Mouse (Mus musculus) forebrain, embryonic 14.5 days (tissue): Measurements from ENCODE around the gene Myog. TPM values are rescaled to one million over a fixed set of nuclear protein-coding genes. Genes with fewer than 3 reads are reported as not detected.

Source experiments
- ATAC-seq: fragments of 200-750 bp; cut with Nextera tagmentation; 2 replicates; pipeline ENCODE4 v1.8.0; 2017; ENCODE audit warnings: mild to moderate bottlenecking, moderate library complexity
- DNase-seq: peaks from one replicate; pipeline ENCODE4 v3.0.0-alpha.2; 2015; ENCODE audit warnings: low spot score
- H3K27ac ChIP-seq: fragments of 300-500 bp; sonication (generic); 2 replicates; pipeline ENCODE4 v1.5.1; 2014; ENCODE audit warnings: low read depth, mild to moderate bottlenecking, control low read depth, low read length, moderate library complexity
- H3K27me3 ChIP-seq: fragments of 300-500 bp; sonication (generic); replicated peaks from 2 replicates; pipeline ENCODE4 v1.6.1; 2014; ENCODE audit warnings: low read length, control low read depth, mixed read lengths; ENCODE audit not compliant: control insufficient read depth, insufficient read depth
- H3K36me3 ChIP-seq: fragments of 300-500 bp; sonication (generic); 2 replicates; pipeline ENCODE4 v1.6.1; 2014; ENCODE audit warnings: low read length, control low read depth; ENCODE audit not compliant: control insufficient read depth, insufficient read depth
- H3K4me1 ChIP-seq: fragments of 300-500 bp; sonication (generic); 2 replicates; pipeline ENCODE4 v1.6.1; 2014; ENCODE audit warnings: antibody characterized with exemption, low read length, control low read depth; ENCODE audit not compliant: control insufficient read depth, insufficient read depth
- H3K4me2 ChIP-seq: fragments of 300-500 bp; sonication (generic); 2 replicates; pipeline ENCODE4 v1.6.1; 2014; ENCODE audit warnings: mild to moderate bottlenecking, control low read depth, low read length
- H3K4me3 ChIP-seq: fragments of 300-500 bp; sonication (generic); 2 replicates; pipeline ENCODE4 v1.5.1; 2014; ENCODE audit warnings: low read depth, low read length, control low read depth
- H3K9ac ChIP-seq: fragments of 300-500 bp; sonication (generic); 2 replicates; pipeline ENCODE4 v1.6.1; 2014; ENCODE audit warnings: mild to moderate bottlenecking, low read length, control low read depth, moderate library complexity
- H3K9me3 ChIP-seq: fragments of 300-500 bp; sonication (generic); replicated peaks from 2 replicates; pipeline ENCODE4 v1.6.1; 2016; ENCODE audit warnings: low read length, control low read depth, mixed read lengths; ENCODE audit not compliant: control insufficient read depth
- WGBS: fragments of 180-500 bp; shearing (Covaris S2); extraction: QIAGEN DNeasy Blood & Tissue Kit; methylation state at CpG from one replicate; pipeline ENCODE4 v1.1.7; 2014; 5-methylcytosine and 5-hydroxymethylcytosine counted together
- polyA plus RNA-seq: library from polyadenylated mRNA; unstranded; fragments of >200 nt; fragmentation: Nextera tagmentation; extraction: Ambion mirVana; gene quantifications from 2 replicates; pipeline ENCODE4 v1.2.1, GENCODE M21; 2014

Gene Myog
- polyA plus RNA-seq, 1 experiment from 2014 or later = not detected

- Histone ChIP-seq H3K4me3 (no peak overlapping the region), H3K27me3 (peaks cover 4% of the 10 kb centered on the region; the same call in 1 of the 2 replicates), H3K4me2 (no peak overlapping the region), H3K4me1 (peaks cover 6% of the 10 kb centered on the region), H3K9me3 (no peaks in the 10 kb centered on the region), H3K9ac (no peak overlapping the region), H3K27ac (no peak overlapping the region), H3K36me3 (no peaks in the 10 kb centered on the region)
- ATAC-seq (no peak), DNase-seq (no peak)
- 95% methylated on average over 9 of the region's 9 CpGs for WGBS
These were observed 15.2 kb downstream of the Myog start for GRCm38 (mm10) chr1:134304940-134305339.

GRCm38 (mm10) chr1:134307409-134307808 is 17.6 kb downstream of the Myog start:
- Histone ChIP-seq H3K27ac (no peak overlapping the region), H3K4me3 (no peak overlapping the region), H3K4me1 (peaks cover 3% of the 10 kb centered on the region), H3K4me2 (no peak overlapping the region), H3K36me3 (no peaks in the 10 kb centered on the region), H3K9me3 (no peaks in the 10 kb centered on the region), H3K27me3 (no peaks in the 10 kb centered on the region), H3K9ac (no peak overlapping the region)
- WGBS = 54% methylated on average over 10 of the region's 10 CpGs
- DNase-seq (no peak), ATAC-seq (peak; percentile 46; the same call in 1 of the 2 replicates)

- 95% methylated on average over 2 of the region's 2 CpGs for WGBS
- ATAC-seq = no peak
- no peak for DNase-seq
- Histone ChIP-seq H3K27ac (no peak overlapping the region), H3K9me3 (no peaks in the 10 kb centered on the region), H3K36me3 (no peaks in the 10 kb centered on the region), H3K4me1 (peaks cover 3% of the 10 kb centered on the region; the same call in 1 of the 2 replicates), H3K27me3 (no peaks in the 10 kb centered on the region), H3K4me3 (no peak overlapping the region), H3K9ac (no peak overlapping the region), H3K4me2 (no peak overlapping the region)
These were observed 20.5 kb downstream of the Myog start for GRCm38 (mm10) chr1:134310291-134310690.

- WGBS = 90% methylated on average over 3 of the region's 3 CpGs
- H3K27ac ChIP-seq = no peak overlapping the region
These were observed 20.9 kb downstream of the Myog start for GRCm38 (mm10) chr1:134310729-134311128.

GRCm38 (mm10) chr1:134311760-134312159 is 22.0 kb downstream of the Myog start:
- 90% methylated on average over 7 of the region's 7 CpGs for WGBS

More at GRCm38 (mm10) chr1:134310729-134311128, 20.9 kb downstream of the Myog start:
- Histone ChIP-seq H3K27me3 (no peaks in the 10 kb centered on the region), H3K4me1 (peaks cover 3% of the 10 kb centered on the region; the same call in 1 of the 2 replicates), H3K4me3 (no peak overlapping the region), H3K36me3 (no peaks in the 10 kb centered on the region), H3K9ac (no peak overlapping the region), H3K9me3 (no peaks in the 10 kb centered on the region), H3K4me2 (no peak overlapping the region)
- ATAC-seq (no peak), DNase-seq (no peak)

GRCm38 (mm10) chr1:134315181-134315580 is 25.4 kb downstream of the Myog start:
- no peaks in the 10 kb centered on the region for H3K9me3 ChIP-seq
- DNase-seq (no peak), ATAC-seq (no peak)
- no peaks in the 10 kb centered on the region for H3K27me3 ChIP-seq
- H3K4me2 ChIP-seq = no peak overlapping the region
- H3K9ac ChIP-seq = no peak overlapping the region
- peaks cover 5% of the 10 kb centered on the region; the same call in 1 of the 2 replicates for H3K4me1 ChIP-seq
- H3K36me3 ChIP-seq = no peaks in the 10 kb centered on the region
- no peak overlapping the region for H3K27ac ChIP-seq
- WGBS = 79% methylated on average over 5 of the region's 5 CpGs
- H3K4me3 ChIP-seq = no peak overlapping the region

More at GRCm38 (mm10) chr1:134311760-134312159, 22.0 kb downstream of the Myog start:
- ATAC-seq = no peak
- H3K9me3 ChIP-seq = no peaks in the 10 kb centered on the region
- no peaks in the 10 kb centered on the region for H3K36me3 ChIP-seq
- no peak overlapping the region for H3K4me3 ChIP-seq
- no peak overlapping the region for H3K9ac ChIP-seq
- H3K27me3 ChIP-seq = no peaks in the 10 kb centered on the region
- DNase-seq = no peak
- peaks cover 3% of the 10 kb centered on the region; the same call in 1 of the 2 replicates for H3K4me1 ChIP-seq
- no peak overlapping the region for H3K4me2 ChIP-seq
- H3K27ac ChIP-seq = no peak overlapping the region

GRCm38 (mm10) chr1:134316361-134316760 is 26.6 kb downstream of the Myog start:
- no peak overlapping the region for H3K27ac ChIP-seq
- no peak overlapping the region for H3K9ac ChIP-seq
- no peak overlapping the region for H3K4me2 ChIP-seq
- no peaks in the 10 kb centered on the region for H3K36me3 ChIP-seq
- no peaks in the 10 kb centered on the region for H3K27me3 ChIP-seq
- no peak for ATAC-seq
- DNase-seq = no peak
- no peaks in the 10 kb centered on the region for H3K9me3 ChIP-seq
- no peak overlapping the region for H3K4me3 ChIP-seq
- WGBS = 85% methylated on average over 9 of the region's 9 CpGs
- peaks cover 11% of the 10 kb centered on the region for H3K4me1 ChIP-seq

- peaks cover 11% of the 10 kb centered on the region for H3K4me1 ChIP-seq
- peak; percentile 74 for DNase-seq
- H3K4me3 ChIP-seq = no peak overlapping the region
- 55% methylated on average over 5 of the region's 5 CpGs for WGBS
- ATAC-seq = peak; percentile 44
- H3K36me3 ChIP-seq = no peaks in the 10 kb centered on the region
- H3K4me2 ChIP-seq = no peak overlapping the region
- H3K27ac ChIP-seq = no peak overlapping the region
- no peak overlapping the region for H3K9ac ChIP-seq
- H3K27me3 ChIP-seq = no peaks in the 10 kb centered on the region
- no peaks in the 10 kb centered on the region for H3K9me3 ChIP-seq
These were observed 28.5 kb downstream of the Myog start for GRCm38 (mm10) chr1:134318261-134318660.

GRCm38 (mm10) chr1:134320691-134321301 is 31.0 kb downstream of the Myog start:
- Histone ChIP-seq H3K27me3 (no peaks in the 10 kb centered on the region), H3K4me3 (no peak overlapping the region), H3K4me1 (peaks cover 11% of the 10 kb centered on the region), H3K36me3 (no peaks in the 10 kb centered on the region), H3K27ac (no peak overlapping the region), H3K9me3 (no peaks in the 10 kb centered on the region), H3K9ac (no peak overlapping the region), H3K4me2 (no peak overlapping the region)
- peak; percentile 56 for ATAC-seq
- DNase-seq = peak; percentile 17
- 56% methylated on average over 14 of the region's 14 CpGs for WGBS
